Mouse (Mus musculus) heart, embryonic 13.5 days (tissue): Measurements from ENCODE around the gene Cdk5rap2. TPM values are rescaled to one million over a fixed set of nuclear protein-coding genes. Genes with fewer than 3 reads are reported as not detected.

Experiments used
- ATAC-seq: fragments of 200-750 bp; cut with Nextera tagmentation; 2 replicates; pipeline ENCODE4 v1.8.0; 2017; ENCODE audit warnings: moderate TSS enrichment; ENCODE audit not compliant: insufficient number of reproducible peaks, low FRiP score, low TSS enrichment; ENCODE audit errors: extremely low read depth
- H3K27ac ChIP-seq: fragments of 300-500 bp; sonication (generic); replicated peaks from 2 replicates; pipeline ENCODE4 v1.5.1; 2015; ENCODE audit warnings: moderate library complexity, mild to moderate bottlenecking, inconsistent platforms
- H3K27me3 ChIP-seq: fragments of 300-500 bp; sonication (generic); replicated peaks from 2 replicates; pipeline ENCODE4 v1.6.1; 2015; ENCODE audit warnings: mild to moderate bottlenecking, inconsistent platforms
- H3K36me3 ChIP-seq: fragments of 300-500 bp; sonication (generic); 2 replicates; pipeline ENCODE4 v1.6.1; 2015; ENCODE audit warnings: mild to moderate bottlenecking, inconsistent platforms
- H3K4me1 ChIP-seq: fragments of 300-500 bp; sonication (generic); 2 replicates; pipeline ENCODE4 v1.6.1; 2015; ENCODE audit warnings: inconsistent platforms
- H3K4me2 ChIP-seq: fragments of 300-500 bp; sonication (generic); 2 replicates; pipeline ENCODE4 v1.6.1; 2015; ENCODE audit warnings: inconsistent platforms, mild to moderate bottlenecking, moderate library complexity
- H3K4me3 ChIP-seq: fragments of 300-500 bp; sonication (generic); 2 replicates; pipeline ENCODE4 v1.5.1; 2015; ENCODE audit warnings: moderate library complexity, mild to moderate bottlenecking, inconsistent platforms
- H3K9ac ChIP-seq: fragments of 300-500 bp; sonication (generic); 2 replicates; pipeline ENCODE4 v1.6.1; 2015; ENCODE audit warnings: inconsistent platforms, mild to moderate bottlenecking, moderate library complexity
- H3K9me3 ChIP-seq: fragments of 300-500 bp; sonication (generic); 2 replicates; pipeline ENCODE4 v1.6.1; 2016; ENCODE audit warnings: inconsistent platforms
- WGBS: fragments of 180-500 bp; shearing (Covaris S2); methylation state at CpG from one replicate; pipeline ENCODE4 v1.1.7; 2015; ENCODE audit warnings: mixed read lengths; 5-methylcytosine and 5-hydroxymethylcytosine counted together
- polyA plus RNA-seq: library from polyadenylated mRNA; unstranded; fragments of >200 nt; fragmentation: Nextera tagmentation; extraction: Ambion mirVana; gene quantifications from 2 replicates; pipeline ENCODE4 v1.2.1, GENCODE M21; 2015

Gene Cdk5rap2
- polyA plus RNA-seq, 1 experiment from 2014 or later = 8.7 TPM

- Histone ChIP-seq H3K27ac (no peak overlapping the region), H3K4me3 (no peak overlapping the region), H3K27me3 (no peaks in the 10 kb centered on the region), H3K9me3 (no peaks in the 10 kb centered on the region), H3K4me2 (no peak overlapping the region), H3K36me3 (peaks cover 48% of the 10 kb centered on the region), H3K9ac (no peak overlapping the region), H3K4me1 (peaks cover 5% of the 10 kb centered on the region; the same call in 1 of the 2 replicates)
- no peak for ATAC-seq
- WGBS = 76% methylated on average over 11 of the region's 11 CpGs
Observed at GRCm38 (mm10) chr4:70260419-70260807, 149.8 kb downstream of the Cdk5rap2 start.

- Histone ChIP-seq H3K4me3 (no peak overlapping the region), H3K27ac (no peak overlapping the region), H3K4me2 (no peak overlapping the region), H3K4me1 (peaks cover 5% of the 10 kb centered on the region; the same call in 1 of the 2 replicates), H3K27me3 (no peaks in the 10 kb centered on the region), H3K9ac (no peak overlapping the region), H3K9me3 (no peaks in the 10 kb centered on the region), H3K36me3 (peaks cover 53% of the 10 kb centered on the region)
- no peak for ATAC-seq
- 83% methylated on average over 3 of the region's 3 CpGs for WGBS
Observed at GRCm38 (mm10) chr4:70259726-70260418, 150.4 kb downstream of the Cdk5rap2 start.

GRCm38 (mm10) chr4:70258826-70259225 lies 151.4 kb downstream of the Cdk5rap2 start:
- peaks cover 5% of the 10 kb centered on the region; the same call in 1 of the 2 replicates for H3K4me1 ChIP-seq
- 59% methylated on average over 9 of the region's 9 CpGs for WGBS
- no peak overlapping the region for H3K9ac ChIP-seq
- peaks cover 54% of the 10 kb centered on the region for H3K36me3 ChIP-seq
- H3K27ac ChIP-seq = no peak overlapping the region
- no peak overlapping the region for H3K4me3 ChIP-seq
- no peak overlapping the region for H3K4me2 ChIP-seq
- no peaks in the 10 kb centered on the region for H3K9me3 ChIP-seq
- H3K27me3 ChIP-seq = no peaks in the 10 kb centered on the region
- ATAC-seq = no peak

- no peak overlapping the region for H3K4me2 ChIP-seq
- H3K27me3 ChIP-seq = no peaks in the 10 kb centered on the region
- H3K9me3 ChIP-seq = no peaks in the 10 kb centered on the region
- no peak for ATAC-seq
- H3K4me1 ChIP-seq = peaks cover 5% of the 10 kb centered on the region; the same call in 1 of the 2 replicates
- H3K4me3 ChIP-seq = no peak overlapping the region
- no peak overlapping the region for H3K27ac ChIP-seq
- 85% methylated on average over 6 of the region's 6 CpGs for WGBS
- H3K36me3 ChIP-seq = peaks cover 54% of the 10 kb centered on the region
- H3K9ac ChIP-seq = no peak overlapping the region
Observed at GRCm38 (mm10) chr4:70258205-70258604, 152.0 kb downstream of the Cdk5rap2 start.

GRCm38 (mm10) chr4:70251782-70252181 lies 158.5 kb downstream of the Cdk5rap2 start:
- Histone ChIP-seq H3K4me1 (no peaks in the 10 kb centered on the region), H3K9me3 (no peaks in the 10 kb centered on the region), H3K27me3 (no peaks in the 10 kb centered on the region), H3K9ac (no peak overlapping the region), H3K4me3 (no peak overlapping the region), H3K36me3 (peaks cover 58% of the 10 kb centered on the region), H3K27ac (no peak overlapping the region), H3K4me2 (no peak overlapping the region)
- 77% methylated on average over 5 of the region's 5 CpGs for WGBS
- no peak for ATAC-seq

- H3K4me1 ChIP-seq = peaks cover 11% of the 10 kb centered on the region; the same call in 1 of the 2 replicates
- peaks cover 62% of the 10 kb centered on the region for H3K36me3 ChIP-seq
- no peaks in the 10 kb centered on the region for H3K9me3 ChIP-seq
- 83% methylated on average over 6 of the region's 6 CpGs for WGBS
- H3K4me3 ChIP-seq = no peak overlapping the region
- H3K27ac ChIP-seq = no peak overlapping the region
- ATAC-seq = no peak
- no peak overlapping the region for H3K4me2 ChIP-seq
- no peak overlapping the region for H3K9ac ChIP-seq
- H3K27me3 ChIP-seq = no peaks in the 10 kb centered on the region
Observed at GRCm38 (mm10) chr4:70245706-70246105, 164.5 kb downstream of the Cdk5rap2 start.

GRCm38 (mm10) chr4:70243561-70244120 lies 166.6 kb downstream of the Cdk5rap2 start:
- Histone ChIP-seq H3K36me3 (peaks cover 71% of the 10 kb centered on the region), H3K4me3 (no peak overlapping the region), H3K4me1 (peaks cover 11% of the 10 kb centered on the region; the same call in 1 of the 2 replicates), H3K27me3 (no peaks in the 10 kb centered on the region), H3K9me3 (no peaks in the 10 kb centered on the region), H3K4me2 (no peak overlapping the region), H3K27ac (0 out of 2 replicates have a peak overlapping the region, but pooled peaks have one; percentile 36), H3K9ac (no peak overlapping the region)
- 53% methylated on average over 3 of the region's 3 CpGs for WGBS
- ATAC-seq = no peak

- Histone ChIP-seq H3K9ac (no peak overlapping the region), H3K27ac (no peak overlapping the region), H3K27me3 (no peaks in the 10 kb centered on the region), H3K4me1 (peaks cover 11% of the 10 kb centered on the region; the same call in 1 of the 2 replicates), H3K36me3 (peaks cover 89% of the 10 kb centered on the region), H3K9me3 (no peaks in the 10 kb centered on the region), H3K4me3 (no peak overlapping the region), H3K4me2 (no peak overlapping the region)
- ATAC-seq = no peak
- 78% methylated on average over 7 of the region's 7 CpGs for WGBS
Observed at GRCm38 (mm10) chr4:70239731-70240130, 170.5 kb downstream of the Cdk5rap2 start.

- peaks cover 88% of the 10 kb centered on the region for H3K36me3 ChIP-seq
Observed at GRCm38 (mm10) chr4:70238862-70239261, 171.4 kb downstream of the Cdk5rap2 start.

GRCm38 (mm10) chr4:70232383-70232782 lies 177.9 kb downstream of the Cdk5rap2 start:
- Histone ChIP-seq H3K4me1 (0 out of 2 replicates have a peak, but pooled peaks cover 4% of the 10 kb centered on the region), H3K9me3 (no peaks in the 10 kb centered on the region), H3K36me3 (peaks cover 52% of the 10 kb centered on the region), H3K27me3 (no peaks in the 10 kb centered on the region), H3K27ac (no peak overlapping the region), H3K9ac (no peak overlapping the region), H3K4me3 (no peak overlapping the region), H3K4me2 (no peak overlapping the region)
- WGBS = 75% methylated on average over 3 of the region's 3 CpGs
- ATAC-seq = no peak

More at GRCm38 (mm10) chr4:70238862-70239261, 171.4 kb downstream of the Cdk5rap2 start:
- no peak for ATAC-seq
- H3K27ac ChIP-seq = no peak overlapping the region
- H3K9ac ChIP-seq = no peak overlapping the region
- no peaks in the 10 kb centered on the region for H3K27me3 ChIP-seq
- H3K4me2 ChIP-seq = no peak overlapping the region
- H3K4me1 ChIP-seq = peaks cover 2% of the 10 kb centered on the region; the same call in 1 of the 2 replicates
- H3K9me3 ChIP-seq = no peaks in the 10 kb centered on the region
- H3K4me3 ChIP-seq = no peak overlapping the region
- WGBS = 93% methylated on average over 6 of the region's 6 CpGs

- H3K4me1 ChIP-seq = 0 out of 2 replicates have a peak, but pooled peaks cover 4% of the 10 kb centered on the region
- no peak overlapping the region for H3K4me3 ChIP-seq
- ATAC-seq = no peak
- no peak overlapping the region for H3K4me2 ChIP-seq
- H3K27ac ChIP-seq = no peak overlapping the region
- H3K36me3 ChIP-seq = peaks cover 54% of the 10 kb centered on the region
- H3K9me3 ChIP-seq = no peaks in the 10 kb centered on the region
- WGBS = 86% methylated on average over 4 of the region's 4 CpGs
- H3K9ac ChIP-seq = no peak overlapping the region
- H3K27me3 ChIP-seq = no peaks in the 10 kb centered on the region
Observed at GRCm38 (mm10) chr4:70229874-70230273, 180.4 kb downstream of the Cdk5rap2 start.
